Mouse (Mus musculus) intestine, postnatal 0 days (tissue): ENCODE results near the gene Derl3. TPM values are rescaled to one million over a fixed set of nuclear protein-coding genes. Genes with fewer than 3 reads are reported as not detected.

Experiments used
- ATAC-seq: fragments of 200-750 bp; cut with Nextera tagmentation; 2 replicates; pipeline ENCODE4 v1.8.0; 2017; ENCODE audit warnings: mild to moderate bottlenecking, moderate TSS enrichment, moderate library complexity
- H3K27ac ChIP-seq: fragments of 300-500 bp; sonication (generic); 2 replicates; pipeline ENCODE4 v1.5.1; 2014; ENCODE audit warnings: mild to moderate bottlenecking, low read depth, low read length, moderate library complexity
- H3K27me3 ChIP-seq: fragments of 300-500 bp; sonication (generic); replicated peaks from 2 replicates; pipeline ENCODE4 v1.6.1; 2014; ENCODE audit warnings: low read length, mixed read lengths; ENCODE audit not compliant: control insufficient read depth, insufficient read depth
- H3K36me3 ChIP-seq: fragments of 300-500 bp; sonication (generic); 2 replicates; pipeline ENCODE4 v1.6.1; 2014; ENCODE audit warnings: mild to moderate bottlenecking, moderate library complexity; ENCODE audit not compliant: control insufficient read depth, insufficient read depth
- H3K4me1 ChIP-seq: fragments of 300-500 bp; sonication (generic); replicated peaks from 2 replicates; pipeline ENCODE4 v1.6.1; 2014; ENCODE audit warnings: antibody characterized with exemption, low read length, mixed read lengths; ENCODE audit not compliant: control insufficient read depth, insufficient read depth
- H3K4me2 ChIP-seq: fragments of 300-500 bp; sonication (generic); replicated peaks from 2 replicates; pipeline ENCODE4 v1.6.1; 2014; ENCODE audit warnings: low read depth, mild to moderate bottlenecking, moderate library complexity
- H3K4me3 ChIP-seq: fragments of 300-500 bp; sonication (generic); 2 replicates; pipeline ENCODE4 v1.5.1; 2014; ENCODE audit warnings: low read depth, low read length
- H3K9ac ChIP-seq: fragments of 300-500 bp; sonication (generic); 2 replicates; pipeline ENCODE4 v1.6.1; 2014; ENCODE audit warnings: mild to moderate bottlenecking, low read depth, low read length
- H3K9me3 ChIP-seq: fragments of 300-500 bp; sonication (generic); 2 replicates; pipeline ENCODE4 v1.6.1; 2016; ENCODE audit warnings: mixed run types; ENCODE audit not compliant: control insufficient read depth
- CTCF ChIP-seq: sonication (generic); IDR thresholded peaks from 2 replicates; pipeline ENCODE4 v1.5.1; 2016; ENCODE audit warnings: low read depth, mild to moderate bottlenecking, control low read depth, antibody characterized with exemption, moderate library complexity
- WGBS: fragments of 180-500 bp; shearing (Covaris S2); extraction: QIAGEN DNeasy Blood & Tissue Kit; methylation state at CpG from one replicate; pipeline ENCODE4 v1.1.7; 2014; 5-methylcytosine and 5-hydroxymethylcytosine counted together
- polyA plus RNA-seq: library from polyadenylated mRNA; unstranded; fragments of >200 nt; fragmentation: Nextera tagmentation; extraction: Ambion mirVana; gene quantifications from 2 replicates; pipeline ENCODE4 v1.2.1, GENCODE M21; 2015

Derl3 gene
- polyA plus RNA-seq, 1 experiment from 2014 or later, result 3.7 TPM

DNA sequence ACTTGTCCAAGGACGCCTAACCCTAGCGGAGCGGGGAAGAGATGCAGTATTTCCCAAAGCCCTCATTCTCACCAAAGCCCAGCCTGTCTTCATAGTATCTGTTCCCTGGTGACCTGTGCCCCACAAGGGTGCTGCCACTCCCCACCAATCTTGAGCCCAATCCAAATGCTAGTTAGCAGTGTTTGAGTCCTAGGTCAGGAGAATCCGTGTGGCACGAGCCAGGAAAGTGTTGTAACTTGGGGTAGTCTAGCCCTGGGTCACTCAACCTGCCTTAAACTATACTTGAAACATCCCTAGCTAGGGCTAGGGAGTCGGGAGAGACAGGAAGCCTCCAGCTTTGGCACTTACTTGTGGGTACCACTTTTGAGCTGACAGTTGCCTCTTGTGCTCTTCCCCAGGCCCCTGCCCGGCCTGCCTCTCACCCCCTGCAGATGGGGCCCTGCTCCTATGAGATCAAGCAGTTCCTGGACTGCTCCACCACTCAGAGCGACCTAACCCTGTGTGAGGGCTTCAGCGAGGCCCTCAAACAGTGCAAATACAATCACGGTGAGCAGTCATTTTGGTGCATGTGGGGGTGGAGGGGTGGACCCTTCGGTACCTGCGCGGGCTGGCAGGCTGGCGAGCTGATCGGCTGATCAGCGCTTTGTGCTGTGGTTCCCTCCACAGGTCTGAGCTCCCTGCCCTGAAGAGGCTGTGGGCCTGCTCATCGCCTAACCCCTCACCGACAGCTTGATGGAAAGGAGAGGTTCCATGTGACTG is 43.9 kb downstream of the Derl3 start:
- Histone ChIP-seq H3K27me3 (peaks cover 2% of the 10 kb centered on the region; the same call in 1 of the 2 replicates), H3K4me3 (no peak overlapping the region), H3K36me3 (no peaks in the 10 kb centered on the region), H3K9ac (no peak overlapping the region), H3K4me1 (no peaks in the 10 kb centered on the region; the same call in 1 of the 2 replicates), H3K27ac (no peak overlapping the region), H3K9me3 (no peaks in the 10 kb centered on the region), H3K4me2 (peak overlapping the region; percentile 85)
- no peak for ATAC-seq
- TF ChIP-seq CTCF, result no peak
- WGBS, result 54% methylated on average over 18 of the region's 18 CpGs

DNA sequence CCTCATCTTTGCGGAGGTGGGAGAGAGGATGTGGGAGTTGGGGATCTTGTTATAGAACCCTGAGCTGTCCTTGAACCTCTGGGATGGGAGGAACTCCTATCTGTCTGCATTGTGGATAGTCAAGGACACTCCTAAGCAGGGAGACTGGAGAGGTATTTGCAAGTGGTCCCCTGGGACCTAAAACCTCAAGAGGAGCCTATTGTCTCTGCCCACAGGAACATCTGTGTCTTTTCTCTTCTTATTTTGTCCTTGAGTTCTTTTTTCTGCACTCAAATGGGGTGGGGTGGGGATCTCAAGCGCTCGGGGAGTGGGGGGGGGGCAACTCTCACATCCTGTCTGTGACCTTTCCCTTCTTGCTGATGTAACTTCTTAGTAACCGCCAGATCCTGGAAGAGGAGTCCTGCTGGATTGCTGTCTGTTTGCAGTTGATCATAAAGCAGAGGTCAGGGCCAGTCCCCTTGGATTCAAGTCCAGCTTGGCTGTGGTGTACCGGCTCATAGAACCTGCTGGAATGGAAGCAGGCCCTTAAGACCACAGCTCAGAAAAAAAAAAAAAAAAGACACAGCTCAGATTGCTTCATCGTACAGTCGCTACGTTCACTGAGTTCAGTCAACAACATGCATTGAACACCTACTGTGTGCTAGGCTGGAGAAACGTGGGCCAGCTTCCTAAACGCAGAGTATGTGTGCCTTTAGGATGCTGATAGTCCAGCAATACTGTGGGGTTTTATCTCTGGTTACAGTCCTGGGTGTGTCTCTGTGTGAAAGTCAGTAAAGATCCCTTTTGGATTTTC is 44.8 kb downstream of the Derl3 start:
- ATAC-seq, result no peak
- no peak overlapping the region for H3K4me2 ChIP-seq
- H3K4me1 ChIP-seq, result no peaks in the 10 kb centered on the region
- H3K9me3 ChIP-seq, result no peaks in the 10 kb centered on the region
- no peaks in the 10 kb centered on the region for H3K27me3 ChIP-seq
- H3K9ac ChIP-seq, result no peak overlapping the region
- H3K4me3 ChIP-seq, result no peak overlapping the region
- WGBS, result 48% methylated on average over 10 of the region's 10 CpGs
- TF ChIP-seq CTCF, result no peak
- no peak overlapping the region for H3K27ac ChIP-seq
- no peaks in the 10 kb centered on the region for H3K36me3 ChIP-seq

GRCm38 (mm10) chr10:75939481-75940234 is 46.4 kb downstream of the Derl3 start:
- no peaks in the 10 kb centered on the region for H3K27me3 ChIP-seq
- no peaks in the 10 kb centered on the region for H3K36me3 ChIP-seq
- H3K4me2 ChIP-seq, result no peak overlapping the region
- ATAC-seq, result no peak
- no peak overlapping the region for H3K9ac ChIP-seq
- no peaks in the 10 kb centered on the region for H3K9me3 ChIP-seq
- WGBS, result 58% methylated on average over 9 of the region's 9 CpGs
- TF ChIP-seq CTCF, result no peak
- no peak overlapping the region for H3K4me3 ChIP-seq
- no peak overlapping the region for H3K27ac ChIP-seq
- no peaks in the 10 kb centered on the region for H3K4me1 ChIP-seq

DNA sequence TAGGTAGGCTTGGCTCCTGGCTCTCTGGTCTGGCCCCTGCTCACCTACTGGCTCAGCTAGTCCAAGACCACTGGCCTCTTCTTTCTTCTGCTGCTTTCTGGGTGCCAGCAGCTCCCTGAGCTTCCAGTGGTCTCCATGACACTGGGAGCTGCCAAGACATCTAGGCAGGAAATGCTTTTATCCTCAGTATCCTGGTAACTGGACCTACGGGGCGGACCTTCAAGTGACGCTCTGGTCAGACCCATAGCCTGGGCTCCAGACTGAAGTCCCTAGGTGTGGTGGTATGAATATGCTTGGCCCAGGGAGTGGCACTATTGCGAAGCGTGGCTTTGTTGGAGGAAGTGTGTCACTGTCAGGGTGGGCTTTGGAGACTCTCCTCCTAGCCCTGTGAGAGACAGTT is 47.3 kb downstream of the Derl3 start, which contains the start of gene Gm867:
Gm867 (minus strand) TSS at position 153 of the 400 bp plus-strand sequence.
- H3K4me2 ChIP-seq, result no peak within 1 kb of the TSS
- H3K27me3 ChIP-seq, result no peaks in the 10 kb centered on the region
- no peaks in the 10 kb centered on the region for H3K36me3 ChIP-seq
- WGBS, result 79% methylated on average over 5 of the region's 5 CpGs
- no peak within 1 kb of the TSS for H3K4me3 ChIP-seq
- H3K4me1 ChIP-seq, result no peaks in the 10 kb centered on the region
- ATAC-seq, result no peak
- no peak within 1 kb of the TSS for H3K9ac ChIP-seq
- TF ChIP-seq CTCF, result no peak
- H3K9me3 ChIP-seq, result no peaks in the 10 kb centered on the region
- H3K27ac ChIP-seq, result no peak within 1 kb of the TSS

DNA sequence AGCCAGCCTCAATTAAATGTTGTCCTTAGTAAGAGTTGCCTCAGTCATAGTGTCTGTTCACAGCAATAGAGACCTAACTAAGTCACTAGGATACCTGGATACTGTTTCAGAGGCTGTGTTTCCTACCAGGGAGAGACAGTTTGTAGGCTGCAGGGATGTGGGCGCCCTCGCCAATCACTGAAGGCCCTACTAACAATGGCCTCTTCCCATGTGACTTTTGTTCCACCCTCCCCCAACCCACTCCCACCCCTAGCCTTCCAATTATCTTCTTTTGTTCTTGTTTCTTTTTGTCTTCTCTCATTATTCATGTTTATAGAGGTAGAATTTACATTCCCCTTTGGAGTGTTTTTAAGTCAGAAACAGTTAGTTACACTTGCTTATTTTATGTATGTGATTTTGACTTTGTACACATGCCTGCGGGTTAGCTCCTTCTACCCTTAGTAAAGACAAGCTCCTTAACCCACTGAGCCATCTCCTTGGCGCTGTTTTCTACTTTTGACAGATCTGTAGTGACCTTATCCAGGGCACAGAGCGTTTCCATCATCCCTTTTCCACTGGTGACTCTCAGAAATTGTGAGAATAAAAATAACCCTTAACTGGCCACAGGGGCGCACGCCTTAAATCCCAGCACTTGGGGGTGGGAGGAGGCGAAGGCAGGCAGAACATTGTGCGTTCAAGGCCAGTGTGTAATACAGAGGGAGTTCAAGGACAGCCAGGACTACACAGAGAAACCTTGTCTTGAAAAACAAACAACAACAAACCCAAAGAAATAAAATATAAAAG is 48.0 kb downstream of the Derl3 start:
- Histone ChIP-seq H3K4me2 (no peak overlapping the region), H3K4me3 (no peak overlapping the region), H3K9ac (no peak overlapping the region), H3K4me1 (no peaks in the 10 kb centered on the region), H3K9me3 (no peaks in the 10 kb centered on the region), H3K36me3 (no peaks in the 10 kb centered on the region), H3K27ac (no peak overlapping the region), H3K27me3 (no peaks in the 10 kb centered on the region)
- WGBS, result 82% methylated on average over 9 of the region's 9 CpGs
- no peak for ATAC-seq
- TF ChIP-seq CTCF, result no peak
